Mouse (Mus musculus) testis, adult 10 weeks (tissue): ENCODE measurements around the gene Gm14819. TPM values are rescaled to one million over a fixed set of nuclear protein-coding genes. Genes with fewer than 3 reads are reported as not detected.

Experiments
- polyA plus RNA-seq: library from polyadenylated mRNA; stranded (reverse); fragments of 350-450 nt; fragmentation: Illumina TruSeq; extraction: RNeasy Lipid Tissue Mini Kit (QIAGEN cat#74804); gene quantifications from one replicate; pipeline ENCODE4 v1.2.3, GENCODE M21; 2014; ENCODE audit warnings: low read depth, low replicate concordance

The Gm14819 gene
- not detected for polyA plus RNA-seq

GRCm38 (mm10) chrX:35403883-35404282, at the start of gene Gm14819:
Gene Gm14819 (plus strand): TSS chrX:35404183.

